Mouse (Mus musculus) heart, postnatal 36 days (tissue): ENCODE results near the gene Itga3. TPM values are rescaled to one million over a fixed set of nuclear protein-coding genes. Genes with fewer than 3 reads are reported as not detected.

ENCODE experiments used
- DNase-seq, 2 experiments: peaks; one replicate each; pipeline ENCODE4 v3.0.0; 2021 to 2022
- intact Hi-C: fragments of 180-260 bp; cut with DNase I; formaldehyde crosslinking; loops from one replicate; pipeline ENCODE4 v1.15.1; 2025
- total RNA-seq, 2 experiments: library from RNA; stranded (reverse); gene quantifications; 2 replicates each; pipeline ENCODE4 v1.2.3; 2021

The Itga3 gene
- total RNA-seq, 2 experiments from 2014 or later = 11.2 to 11.4 TPM

DNA sequence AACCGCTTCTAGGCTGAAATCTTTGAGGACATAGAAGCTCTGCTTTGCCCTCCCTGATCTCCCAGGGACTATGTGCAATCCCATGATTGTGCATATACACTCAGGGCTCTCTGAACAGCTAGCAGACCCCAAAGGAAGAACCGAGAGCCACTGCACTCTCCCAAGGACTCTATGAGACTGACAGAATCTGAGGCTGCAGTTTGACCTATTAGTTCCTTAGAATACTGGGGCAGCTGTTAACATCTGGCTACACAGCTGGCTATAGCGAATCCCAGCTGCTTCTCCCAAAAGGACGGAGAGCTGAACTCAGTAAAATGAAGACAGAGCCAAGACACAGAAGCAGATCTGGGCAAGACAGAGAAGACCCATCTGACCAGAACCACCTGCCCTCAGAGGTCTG, 2.8 kb downstream of the Itga3 start:
- DNase-seq = no peak
- intact Hi-C loops = loop anchor here (2.0 kb wide), 1 partner anchor 25 kb away; no protein-coding TSS in a partner anchor

DNA sequence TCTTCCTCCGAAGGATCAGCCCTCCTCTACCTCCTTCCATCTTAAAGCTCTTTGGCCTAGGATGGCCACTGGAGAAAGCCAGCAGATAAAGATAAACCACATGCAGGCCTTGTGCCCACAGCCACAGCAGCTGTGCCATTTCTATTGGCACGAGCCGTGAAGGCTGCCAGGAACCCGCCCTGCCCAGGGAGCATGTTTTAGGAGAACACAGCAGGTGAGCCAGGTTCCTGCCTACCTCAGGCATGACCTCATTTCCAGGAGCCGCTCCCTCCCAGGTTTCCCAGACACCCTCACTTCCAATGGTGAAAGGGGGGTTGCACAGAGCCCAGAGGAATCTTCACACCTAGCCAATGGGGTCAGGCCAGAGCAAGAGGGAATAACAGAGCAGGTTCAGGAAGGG, 3.8 kb downstream of the Itga3 start:
- intact Hi-C loops = no loop called here
- no peak for DNase-seq

DNA sequence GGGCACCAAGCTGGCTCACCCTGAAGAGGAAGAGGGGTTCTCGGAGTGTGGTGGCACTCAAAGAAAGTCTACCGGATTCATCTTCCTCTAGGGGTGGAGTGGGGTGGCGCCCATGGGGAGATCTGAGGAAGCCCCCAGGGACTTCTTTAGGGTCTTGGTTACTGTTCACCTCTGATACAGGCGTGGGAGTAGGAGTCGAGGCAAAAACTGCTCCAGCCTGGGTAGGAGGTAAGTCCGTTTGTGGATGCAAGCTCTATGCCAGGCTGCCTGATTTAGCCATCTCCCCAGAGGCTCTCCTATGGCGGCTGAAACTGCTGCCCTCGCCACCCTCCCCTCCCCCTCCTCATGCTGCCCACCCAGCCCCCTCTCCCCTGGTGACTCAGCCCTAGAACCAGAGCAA, 4.5 kb downstream of the Itga3 start:
- intact Hi-C loops = no loop called here
- DNase-seq = no peak

DNA sequence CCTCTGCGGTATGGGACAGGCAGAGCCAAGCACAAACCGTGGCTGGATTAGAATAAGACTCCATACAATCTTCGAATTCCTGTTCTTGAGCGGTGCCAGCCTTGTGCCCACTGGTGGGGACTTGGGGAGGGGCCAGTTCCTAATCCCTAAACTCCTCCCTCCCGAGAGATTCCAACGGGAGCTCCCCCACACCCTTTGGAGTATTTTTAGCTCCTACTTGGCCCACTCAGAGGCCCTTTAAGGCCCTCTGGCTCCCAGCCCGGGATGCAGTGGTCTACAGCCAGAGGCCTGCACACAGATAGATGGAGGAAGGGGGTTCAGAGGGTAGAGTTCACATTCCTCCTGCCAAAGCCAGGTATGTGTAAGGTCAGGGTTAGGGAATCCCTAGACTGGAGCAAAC, 5.3 kb downstream of the Itga3 start:
- DNase-seq = peak; percentile 50 to 53
- intact Hi-C loops = no loop called here

DNA sequence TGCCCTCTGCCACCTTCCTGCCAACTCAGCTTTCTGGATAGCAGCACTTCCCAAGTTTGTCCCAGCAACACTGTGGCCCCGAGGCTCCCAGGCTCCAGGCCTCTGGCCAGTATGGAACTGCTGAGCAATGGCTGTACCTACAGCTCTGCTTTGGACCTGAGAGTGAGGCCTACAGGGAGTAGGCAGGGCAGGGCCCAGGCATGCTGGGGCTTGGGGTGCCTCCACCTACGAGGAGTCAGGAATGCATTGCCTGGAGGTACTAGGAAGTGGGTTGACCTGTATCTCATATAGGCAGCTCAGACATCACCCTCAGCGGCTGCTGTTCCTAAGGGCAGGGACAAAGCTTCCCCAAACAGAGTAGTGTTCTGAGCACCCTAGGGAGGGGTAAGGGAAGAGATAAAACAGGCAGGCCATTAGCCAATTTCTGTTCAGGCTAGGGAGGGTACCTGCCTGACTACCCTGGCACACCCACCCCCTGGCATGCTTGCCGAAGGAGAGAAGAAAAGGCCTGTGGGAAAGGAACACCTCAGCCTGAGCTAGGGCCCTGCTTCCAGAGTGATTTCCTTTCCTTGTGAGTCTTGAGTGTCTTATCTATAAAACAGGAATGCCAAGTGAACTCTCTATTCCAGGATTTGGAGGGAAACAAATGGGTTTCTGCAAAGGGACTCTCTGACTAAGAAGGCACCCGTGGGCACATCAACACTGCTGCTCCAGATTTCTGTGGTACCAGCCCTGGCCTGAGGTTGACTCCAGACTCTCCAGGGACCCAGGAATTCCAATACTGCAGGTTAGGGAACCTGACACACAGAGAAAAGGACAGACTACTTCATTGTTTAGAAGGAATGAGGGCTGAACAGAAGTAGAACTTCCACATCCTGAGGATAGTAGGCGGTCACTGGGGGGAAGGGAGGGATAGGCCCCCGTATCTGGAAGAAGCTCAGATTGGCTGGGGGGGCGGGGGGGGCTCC, 6.2 kb downstream of the Itga3 start:
- DNase-seq = no peak
- intact Hi-C loops = no loop called here

DNA sequence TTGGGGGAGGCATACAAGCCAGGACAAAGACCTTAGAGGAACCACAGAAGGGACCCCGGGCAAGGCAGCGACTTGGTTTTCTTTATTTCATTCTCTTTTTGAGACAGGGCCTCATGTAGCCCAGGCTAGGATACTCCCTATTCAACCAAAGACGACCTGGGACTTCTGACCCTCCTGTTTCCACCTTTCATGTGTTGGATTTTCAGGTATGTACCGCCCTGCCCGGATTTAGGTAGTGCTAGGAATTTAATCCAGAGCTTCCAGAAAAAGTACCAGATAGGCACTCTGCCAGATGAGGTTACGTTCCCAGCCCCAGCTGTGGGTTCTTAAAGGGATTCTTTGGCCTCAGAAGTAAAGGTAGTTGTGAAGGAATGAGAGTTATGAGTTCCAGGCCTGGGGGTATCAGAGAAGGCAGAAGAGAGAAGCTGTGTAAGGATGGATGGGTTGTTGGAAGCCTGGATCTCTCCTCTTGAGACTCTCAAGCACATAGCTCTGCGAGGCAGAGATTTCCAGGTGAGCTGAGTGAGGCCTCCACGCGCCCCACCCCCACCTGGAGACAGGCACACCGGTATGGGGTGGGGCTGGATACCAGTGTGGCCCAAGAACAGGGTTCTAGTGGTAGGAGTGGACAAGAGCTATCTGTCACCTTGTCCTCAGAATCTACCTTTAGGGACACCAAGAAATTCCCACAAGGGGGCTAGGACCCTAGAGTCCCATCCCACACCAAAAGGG, 7.2 kb downstream of the Itga3 start:
- intact Hi-C loops = no loop called here
- DNase-seq = no peak

DNA sequence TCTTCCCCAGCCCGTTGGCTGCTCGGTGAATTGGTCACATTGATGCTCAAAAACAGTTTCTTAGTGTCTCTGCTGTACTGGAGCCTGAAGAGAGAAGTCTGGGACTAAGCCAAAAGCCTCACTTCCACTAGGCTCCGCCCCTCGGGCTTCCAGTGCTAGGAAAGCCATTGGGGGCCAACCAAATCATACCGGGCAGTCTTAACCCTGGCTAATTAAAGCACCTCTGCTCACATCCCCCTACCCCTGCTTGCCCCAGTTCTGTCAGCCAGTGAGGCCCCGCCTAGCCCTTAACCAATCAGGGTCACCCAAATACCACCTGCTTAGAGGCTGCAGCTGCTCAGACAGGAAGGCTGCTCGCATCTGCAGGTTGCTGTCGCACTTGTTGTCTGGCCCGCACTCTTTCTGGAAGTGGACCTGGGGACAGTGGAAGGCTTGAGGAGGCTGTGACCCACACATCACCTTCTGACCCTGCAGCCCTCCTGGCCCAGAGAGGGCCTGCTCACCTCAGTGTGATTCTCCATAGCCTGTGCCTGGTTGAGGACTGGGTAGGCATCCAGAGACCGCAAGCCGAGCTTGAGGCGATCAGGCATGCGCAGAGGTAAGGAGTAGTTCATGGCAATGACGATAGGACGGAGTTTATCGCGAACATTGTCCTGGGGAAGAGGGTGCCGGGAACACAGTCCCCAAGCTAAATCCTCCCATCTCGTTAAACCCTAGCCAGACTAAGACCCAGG, 19.7 kb downstream of the Itga3 start:
- no peak for DNase-seq
- intact Hi-C loops = no loop called here

DNA sequence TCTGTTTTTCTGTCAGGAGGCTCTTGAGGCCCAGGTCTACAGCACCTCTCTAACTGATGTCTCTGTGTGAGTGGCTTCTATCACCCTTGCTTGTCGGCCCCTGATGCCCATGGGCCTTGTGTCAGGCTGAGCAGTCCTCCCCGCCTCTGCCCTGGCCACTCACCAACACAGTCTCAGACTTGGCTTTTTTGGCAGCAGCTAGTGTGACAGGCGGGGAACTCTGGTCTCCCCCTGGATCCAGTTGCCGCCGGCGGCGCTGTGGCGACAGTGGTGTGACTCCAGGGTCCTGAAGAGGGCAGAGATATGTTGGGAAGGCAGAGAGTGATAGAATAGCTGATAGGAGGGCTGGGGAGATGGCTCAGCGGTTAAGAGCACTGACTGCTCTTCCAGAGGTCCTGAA, 23.5 kb downstream of the Itga3 start:
- intact Hi-C loops = no loop called here
- DNase-seq = no peak

DNA sequence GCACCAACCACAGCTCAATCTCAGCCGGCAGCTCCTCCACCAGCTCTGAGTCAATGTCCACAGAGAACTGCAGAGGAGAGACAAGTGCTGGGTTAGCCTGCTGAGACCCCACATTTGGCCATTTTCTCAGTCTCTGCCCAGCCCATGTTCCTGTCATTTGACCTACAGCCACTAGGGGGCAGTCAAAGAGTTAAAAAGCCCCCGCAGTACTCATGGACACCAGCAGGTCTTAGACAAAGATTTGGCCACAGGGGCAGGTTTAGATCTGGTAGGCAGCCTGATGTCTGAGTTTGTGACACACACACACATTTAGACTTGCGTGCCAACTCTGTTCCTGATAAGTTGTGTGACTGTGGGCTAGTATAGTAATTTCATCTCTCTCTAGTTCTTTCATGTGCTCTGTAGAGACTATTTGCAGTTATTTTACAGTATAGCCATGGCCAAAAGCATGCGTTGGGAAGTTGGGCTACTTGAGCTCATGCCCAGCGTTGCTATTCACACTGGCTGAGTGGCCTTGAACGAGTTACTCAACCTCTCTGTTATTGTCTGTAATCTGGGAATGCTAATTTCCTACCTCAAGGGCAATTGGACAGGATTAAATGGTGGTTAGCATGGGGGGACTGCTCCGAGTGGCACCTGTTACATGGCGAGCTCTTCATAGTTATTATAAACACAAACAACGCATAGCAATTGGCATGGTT, 29.5 kb downstream of the Itga3 start:
- intact Hi-C loops = loop anchor here (1.0 to 5.0 kb wide), 3 partner anchors 60 to 205 kb away; no protein-coding TSS in a partner anchor
- DNase-seq = peak; percentile 61 to 64

DNA sequence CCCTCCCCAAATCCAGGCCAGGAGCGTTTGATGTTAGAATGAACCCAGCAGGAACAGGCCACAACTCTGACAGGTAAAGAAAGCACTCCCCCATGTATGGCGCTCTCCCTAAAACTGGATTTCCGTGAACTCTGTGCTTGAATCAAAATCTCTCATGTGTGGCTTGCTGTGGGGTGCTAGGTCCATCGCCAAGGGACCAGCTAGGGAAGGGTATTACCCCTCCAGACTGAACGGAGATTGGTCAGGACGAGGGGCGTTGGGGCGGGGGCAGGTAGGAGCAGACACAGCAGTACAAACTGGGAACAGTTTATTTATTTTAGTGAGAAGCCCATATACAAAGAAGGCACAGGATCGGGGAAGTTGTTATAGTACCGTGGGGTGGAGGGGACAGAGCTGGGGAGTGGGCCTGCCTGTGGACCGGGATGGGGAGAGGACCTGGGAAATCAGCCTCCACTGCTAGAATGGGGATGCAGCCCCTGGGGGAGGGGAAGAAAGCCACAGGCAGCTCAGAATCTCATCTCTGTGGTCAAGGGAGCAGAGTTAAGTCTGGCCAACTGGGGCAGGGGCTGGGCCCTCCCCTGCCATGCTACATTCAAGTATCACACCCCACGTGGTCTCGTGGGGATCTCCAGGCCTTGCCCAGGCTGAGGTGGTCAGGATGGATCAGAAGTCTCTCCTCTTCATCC, 32.3 kb downstream of the Itga3 start:
- no peak for DNase-seq
- intact Hi-C loops = no loop called here

DNA sequence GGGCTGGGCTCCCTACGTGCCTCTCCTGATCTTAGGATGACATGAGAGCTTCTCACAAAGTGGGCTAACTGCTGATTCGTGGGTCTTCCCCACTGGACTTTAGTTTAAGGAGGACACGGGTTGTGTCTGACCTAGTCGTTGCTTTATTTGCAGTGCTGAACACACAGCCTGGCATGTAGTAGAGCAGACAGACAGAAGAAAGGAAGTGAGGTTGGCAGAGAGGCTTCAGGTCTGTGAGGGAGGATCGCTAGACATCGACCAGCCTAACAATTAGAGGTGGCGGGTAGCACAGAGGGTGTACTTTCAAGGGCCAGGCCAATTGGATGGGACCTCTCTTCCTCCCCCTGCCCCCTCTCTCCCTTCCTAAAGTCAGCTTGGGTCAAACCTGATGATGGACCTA, 33.0 kb downstream of the Itga3 start:
- intact Hi-C loops = no loop called here
- no peak for DNase-seq

DNA sequence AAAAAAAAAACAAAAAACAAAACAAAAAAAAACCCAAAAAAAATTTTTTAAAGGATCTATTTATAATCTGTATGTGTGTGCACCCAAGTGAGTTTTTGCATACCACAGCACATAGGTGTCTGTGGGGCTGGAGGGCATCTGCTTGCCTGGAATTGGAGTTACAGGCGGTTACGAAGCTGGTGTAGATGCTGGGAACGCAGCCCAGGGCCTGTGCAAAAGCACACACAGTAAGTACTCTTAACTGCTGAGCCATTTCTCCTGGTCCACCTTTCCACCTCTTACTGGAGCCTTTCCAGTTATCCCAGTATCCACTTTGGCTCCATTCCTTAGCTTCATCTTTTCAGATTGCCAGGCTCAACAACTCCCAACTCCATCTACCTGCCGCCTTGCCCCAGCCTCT, 33.5 kb downstream of the Itga3 start:
- no peak for DNase-seq
- intact Hi-C loops = no loop called here

DNA sequence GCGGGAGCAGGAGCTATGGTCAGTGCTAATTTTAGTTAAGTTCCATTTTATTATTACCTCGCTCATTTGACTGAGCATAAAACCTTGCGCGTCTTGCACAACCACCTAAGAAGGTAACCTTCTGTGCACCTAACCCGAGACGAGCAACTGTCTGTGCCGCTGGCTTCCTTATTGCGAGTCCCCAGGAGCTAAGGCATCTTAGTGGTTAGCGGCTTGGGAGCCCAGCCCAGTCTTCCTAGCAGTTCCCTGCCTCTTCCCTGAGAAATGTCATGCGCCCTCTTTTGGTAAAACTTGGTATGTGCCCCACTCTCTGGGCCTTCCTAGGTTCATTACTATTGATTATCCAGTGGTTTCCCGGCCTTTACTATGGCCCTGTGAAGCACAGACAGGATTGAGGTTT, 34.5 kb downstream of the Itga3 start:
- peak; percentile 87 to 88 for DNase-seq
- intact Hi-C loops = no loop called here

DNA sequence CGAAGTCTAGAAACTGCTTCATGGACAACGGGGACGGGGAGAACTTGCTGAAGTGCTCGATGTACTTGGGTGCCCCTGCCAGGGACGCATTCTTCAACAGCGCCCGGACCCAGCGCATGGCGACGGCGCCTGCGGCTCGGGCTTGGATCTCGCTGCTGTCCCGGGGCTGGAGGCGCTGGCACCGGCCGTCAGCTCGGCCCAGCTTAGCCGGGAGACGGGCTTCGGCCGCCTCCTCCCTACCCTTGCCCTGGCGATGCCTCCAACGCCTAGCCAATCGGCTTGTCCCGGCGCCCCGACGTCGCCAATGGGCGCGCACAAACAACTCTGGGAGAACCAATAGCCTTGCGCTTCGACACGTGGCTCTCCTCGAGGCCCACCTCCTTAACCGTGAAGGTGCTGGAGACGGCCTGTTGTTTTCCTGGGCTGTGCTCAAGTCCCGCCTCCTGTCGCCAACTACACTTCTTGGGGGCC, 35.4 kb downstream of the Itga3 start, which contains the start of gene Pdk2:
TSS of gene Pdk2 (minus strand) at position 216 of the 471 bp plus-strand sequence.
- intact Hi-C loops = loop anchor here (2.0 kb wide), 1 partner anchor 62 kb away; no protein-coding TSS in a partner anchor
- DNase-seq = peak; percentile 92

DNA sequence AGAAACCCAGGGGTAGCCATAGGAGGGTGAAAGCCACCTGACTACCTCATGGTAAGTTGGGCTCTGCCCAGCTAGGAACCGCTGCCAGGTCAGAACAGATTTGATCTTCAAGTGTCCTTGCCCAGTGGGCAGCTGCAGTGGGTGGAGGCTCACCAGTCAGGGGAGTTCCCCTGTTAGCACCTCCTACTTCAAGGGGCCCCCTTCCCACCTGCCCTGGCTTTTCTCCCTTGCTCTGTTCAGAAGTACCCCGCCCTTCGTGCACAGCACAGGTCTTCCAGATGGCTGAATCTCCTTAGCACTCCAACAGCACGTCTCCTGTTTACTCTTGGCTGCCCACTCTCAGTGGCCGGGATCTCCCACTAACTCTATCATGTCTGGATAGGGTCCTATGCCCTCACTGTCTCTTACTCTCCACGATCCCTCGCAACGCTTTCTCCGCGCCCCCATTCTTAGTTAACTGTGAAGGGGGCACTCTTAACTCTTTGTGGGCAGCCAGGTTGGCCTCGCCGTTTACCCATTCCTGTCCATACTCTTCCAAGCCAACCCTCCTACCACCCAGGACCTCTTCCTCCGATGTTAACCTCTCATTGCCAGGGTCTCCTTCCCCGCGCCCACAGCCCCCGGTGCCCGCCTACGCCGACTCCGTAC, 36.0 kb downstream of the Itga3 start:
- intact Hi-C loops = loop anchor here (2.0 kb wide), 1 partner anchor 62 kb away; no protein-coding TSS in a partner anchor
- DNase-seq = peak; percentile 67 to 76

DNA sequence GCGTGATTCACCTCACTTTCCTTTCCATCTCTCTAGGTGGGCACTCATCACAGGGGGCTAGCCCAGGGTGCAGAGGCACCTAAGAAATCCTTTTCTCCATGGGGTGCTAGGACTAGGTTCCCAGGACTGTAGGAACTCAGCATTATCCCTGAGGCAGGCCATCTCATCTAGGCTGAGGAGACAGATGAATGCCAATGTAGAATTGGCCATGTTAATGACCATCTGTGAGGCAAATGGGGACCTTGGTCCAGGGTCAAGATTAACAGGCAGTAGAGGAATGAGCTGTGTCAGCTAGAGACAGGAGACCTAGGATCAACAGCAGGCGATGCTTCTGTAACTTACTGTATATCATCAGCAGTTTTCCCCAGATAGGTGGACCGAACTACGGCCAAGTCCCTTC, 36.8 kb downstream of the Itga3 start:
- DNase-seq = no peak
- intact Hi-C loops = loop anchor here (2.0 kb wide), 2 partner anchors 27 to 61 kb away; no protein-coding TSS in a partner anchor

DNA sequence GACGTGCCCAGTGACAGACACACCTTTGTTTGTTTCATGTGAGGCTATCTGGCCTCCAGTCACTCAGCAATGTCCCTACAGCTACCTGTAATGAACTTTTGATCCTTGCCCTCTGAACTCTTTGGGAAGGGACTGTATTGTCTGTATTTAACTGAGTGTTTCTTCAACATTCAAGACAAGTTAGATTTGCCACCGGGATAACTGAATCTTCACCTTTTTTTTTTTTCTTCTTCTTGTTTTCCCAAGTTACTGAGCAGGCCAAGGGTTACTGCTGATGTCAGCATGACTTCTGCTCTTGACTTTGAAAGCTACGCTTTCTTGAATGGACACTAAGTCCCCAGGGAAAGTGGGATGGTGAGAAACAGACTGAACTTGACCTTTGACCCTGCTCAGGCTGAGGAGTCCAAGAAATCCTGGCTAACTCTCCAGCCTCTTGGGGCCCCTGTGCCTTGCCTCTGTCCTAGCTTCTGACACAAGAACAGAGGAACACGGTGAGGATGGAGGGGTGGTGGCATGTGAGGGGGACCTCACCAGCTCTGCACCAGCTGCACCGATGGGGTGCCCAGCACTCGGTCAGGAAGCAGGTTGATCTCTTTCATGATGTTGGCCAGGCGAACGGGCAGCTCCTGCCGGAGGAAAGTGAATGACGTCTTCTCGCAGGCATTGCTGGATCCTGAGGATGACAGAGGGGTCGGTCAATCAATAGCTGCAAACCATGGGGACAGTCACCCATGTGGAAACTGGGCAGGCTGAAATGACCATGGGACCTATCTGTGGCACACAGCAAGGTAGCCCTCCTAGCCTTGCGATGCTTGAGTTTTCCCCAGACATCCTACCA, 37.6 kb downstream of the Itga3 start:
- intact Hi-C loops = loop anchor here (2.0 kb wide), 1 partner anchor 26 kb away; no protein-coding TSS in a partner anchor

More for the DNA sequence above, 37.6 kb downstream of the Itga3 start:
- no peak for DNase-seq
